Mouse (Mus musculus): ENCODE data around the gene Mon2. TPM values are rescaled to one million over a fixed set of nuclear protein-coding genes. Genes with fewer than 3 reads are reported as not detected.

Gene Mon2
- total RNA-seq (2015; ENCODE audit: low replicate concordance) (44.3 and 45.3 TPM in 2 replicates), total RNA-seq (2017; ENCODE audit: low replicate concordance) (22.2 and 31.8 TPM in 2 replicates)

DNA sequence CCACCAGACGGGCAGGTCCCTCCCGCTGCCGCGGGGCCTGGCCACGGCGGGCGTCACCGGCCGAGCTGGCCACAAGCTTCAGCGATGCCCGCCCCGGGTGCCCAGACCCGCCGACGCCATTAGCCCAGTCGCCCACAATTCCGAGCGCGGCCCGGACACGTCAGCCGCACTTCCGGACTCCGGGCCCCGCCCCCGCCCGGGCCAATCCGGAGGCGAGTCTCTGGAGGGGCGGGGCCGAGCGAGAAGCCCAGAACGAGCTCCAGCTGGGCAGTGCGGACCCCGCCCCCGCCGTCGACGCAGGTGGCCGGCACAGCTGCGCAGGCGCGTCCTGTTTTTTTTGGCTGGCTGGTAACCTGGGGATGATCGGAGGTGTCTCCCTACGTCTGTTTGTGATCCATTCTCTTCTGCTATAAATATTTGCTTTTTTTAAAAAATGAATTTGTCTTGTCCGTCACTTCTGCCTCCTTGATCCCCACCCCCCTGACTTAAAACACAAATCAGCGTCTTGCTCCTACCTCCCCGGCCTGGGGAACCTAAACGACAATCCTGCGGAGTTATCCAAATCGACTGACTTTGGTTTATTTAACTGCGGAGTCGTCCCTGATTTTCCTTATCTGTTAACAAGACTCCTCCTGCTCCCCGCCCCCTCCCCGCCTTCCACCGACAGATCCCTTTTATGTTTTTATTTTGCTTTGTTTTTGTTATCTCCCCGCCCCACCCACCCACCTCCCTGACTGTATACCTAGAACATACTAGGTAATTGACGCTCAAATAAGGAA lies at the start of gene Mon2:
Gene Mon2 (minus strand): TSS at position 261 of the 779 bp plus-strand sequence.
- ATAC-seq (replicated peaks; ENCODE audit: low FRiP score, poor library complexity, severe bottlenecking): peak; percentile 99

- no peak for ATAC-seq (replicated peaks; ENCODE audit: low FRiP score, poor library complexity, severe bottlenecking)
Observed at GRCm38 (mm10) chr10:123120666-123121392, 44.5 kb upstream of the Mon2 start.

GRCm38 (mm10) chr10:123116861-123117260 lies 40.6 kb upstream of the Mon2 start:
- ATAC-seq (replicated peaks; ENCODE audit: low FRiP score, poor library complexity, severe bottlenecking): no peak

GRCm38 (mm10) chr10:123113466-123113865 lies 37.2 kb upstream of the Mon2 start:
- no peak for ATAC-seq (replicated peaks; ENCODE audit: low FRiP score, poor library complexity, severe bottlenecking)

- ATAC-seq (replicated peaks; ENCODE audit: low FRiP score, poor library complexity, severe bottlenecking): no peak
Observed at GRCm38 (mm10) chr10:123112787-123113168, 36.5 kb upstream of the Mon2 start.

- no peak for ATAC-seq (replicated peaks; ENCODE audit: low FRiP score, poor library complexity, severe bottlenecking)
Observed at GRCm38 (mm10) chr10:123112056-123112786, 35.9 kb upstream of the Mon2 start.

- no peak for ATAC-seq (replicated peaks; ENCODE audit: low FRiP score, poor library complexity, severe bottlenecking)
Observed at GRCm38 (mm10) chr10:123110548-123110947, 34.2 kb upstream of the Mon2 start.

DNA sequence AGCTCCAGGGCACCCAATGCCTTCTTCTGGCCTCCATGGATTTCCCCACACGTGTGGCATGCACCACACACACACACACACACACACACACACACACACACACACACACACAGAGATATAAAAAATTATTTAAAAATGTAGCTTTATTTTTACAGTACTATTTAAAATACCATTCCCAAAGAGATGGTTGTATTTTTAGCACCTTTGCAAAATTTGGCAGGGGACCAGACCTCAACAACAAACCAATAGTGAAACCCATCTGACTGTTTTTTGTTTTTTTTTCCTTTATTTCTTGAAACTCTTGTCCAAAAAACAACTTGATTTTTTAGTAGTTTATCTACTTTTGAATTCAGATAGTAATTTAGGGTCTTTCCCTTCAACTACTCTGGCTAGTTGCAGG lies 32.2 kb upstream of the Mon2 start:
- no peak for ATAC-seq (replicated peaks; ENCODE audit: low FRiP score, poor library complexity, severe bottlenecking)

GRCm38 (mm10) chr10:123108121-123108520 lies 31.8 kb upstream of the Mon2 start:
- ATAC-seq (replicated peaks; ENCODE audit: low FRiP score, poor library complexity, severe bottlenecking): no peak

- no peak for ATAC-seq (replicated peaks; ENCODE audit: low FRiP score, poor library complexity, severe bottlenecking)
Observed at GRCm38 (mm10) chr10:123101303-123101702, 25.0 kb upstream of the Mon2 start.

GRCm38 (mm10) chr10:123100584-123100983 lies 24.3 kb upstream of the Mon2 start:
- ATAC-seq (replicated peaks; ENCODE audit: low FRiP score, poor library complexity, severe bottlenecking): no peak

GRCm38 (mm10) chr10:123094504-123094903 lies 18.2 kb upstream of the Mon2 start:
- no peak for ATAC-seq (replicated peaks; ENCODE audit: low FRiP score, poor library complexity, severe bottlenecking)

DNA sequence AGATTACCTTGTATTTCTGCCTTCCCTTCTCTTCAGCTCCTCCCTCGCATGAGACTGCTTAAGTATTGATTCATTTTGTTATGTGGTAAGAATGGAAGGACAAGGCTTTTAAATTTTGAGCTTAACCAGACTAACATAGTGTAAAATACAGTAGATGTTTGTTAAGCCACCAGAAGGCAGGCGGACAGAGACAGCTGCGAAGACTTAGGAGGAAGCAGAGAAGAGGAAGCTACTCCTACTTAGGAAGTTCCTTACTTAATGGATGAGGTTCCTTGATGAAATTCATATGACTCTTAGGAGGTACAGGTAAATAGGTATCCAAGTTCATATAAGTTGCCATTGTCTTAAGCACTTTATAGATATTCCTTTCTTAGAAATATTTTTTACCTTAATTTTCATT lies 16.3 kb upstream of the Mon2 start:
- ATAC-seq (replicated peaks; ENCODE audit: low FRiP score, poor library complexity, severe bottlenecking): no peak

DNA sequence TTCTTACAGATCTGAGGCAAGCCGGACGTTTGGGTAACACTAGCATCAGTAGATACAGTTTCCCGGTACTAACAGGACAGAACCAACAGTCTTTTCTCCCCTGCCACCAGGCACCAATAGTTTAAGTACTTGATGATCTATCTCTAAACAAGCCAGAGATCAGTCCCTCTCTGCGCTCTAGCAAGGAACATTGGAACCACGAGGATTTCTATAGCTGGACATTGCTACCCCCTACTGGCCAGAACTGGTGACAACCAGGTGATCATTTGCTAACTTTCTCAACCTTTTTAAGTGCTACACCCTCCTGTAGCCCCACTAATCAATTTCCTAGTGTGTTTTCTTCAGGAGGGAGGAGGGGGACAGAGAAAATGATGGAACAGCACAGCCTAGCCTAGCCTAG lies 15.4 kb upstream of the Mon2 start:
- ATAC-seq (replicated peaks; ENCODE audit: low FRiP score, poor library complexity, severe bottlenecking): peak; percentile 63; the same call in 1 of the 2 replicates

- ATAC-seq (replicated peaks; ENCODE audit: low FRiP score, poor library complexity, severe bottlenecking): no peak
Observed at GRCm38 (mm10) chr10:123089425-123089930, 13.2 kb upstream of the Mon2 start.

DNA sequence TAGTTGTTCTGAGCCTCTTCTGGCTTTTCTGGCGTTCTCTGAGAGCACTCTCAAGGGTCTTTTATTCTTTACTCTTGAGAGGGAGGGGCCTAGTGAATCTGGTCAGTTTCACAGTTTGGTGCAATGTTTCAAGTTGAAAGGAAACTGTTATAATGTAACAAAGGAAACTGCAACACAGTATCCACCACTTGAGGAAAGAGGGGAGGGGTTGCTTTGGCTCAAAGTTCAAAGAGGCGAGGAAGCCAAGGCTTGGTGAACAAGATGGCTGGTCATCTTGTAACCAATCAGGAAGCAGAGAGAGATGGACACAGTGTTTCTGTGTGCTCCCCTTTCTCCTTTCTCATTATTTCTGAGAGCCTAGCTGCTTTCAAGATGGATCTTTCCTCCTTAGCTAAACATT lies 10.5 kb upstream of the Mon2 start:
- no peak for ATAC-seq (replicated peaks; ENCODE audit: low FRiP score, poor library complexity, severe bottlenecking)

DNA sequence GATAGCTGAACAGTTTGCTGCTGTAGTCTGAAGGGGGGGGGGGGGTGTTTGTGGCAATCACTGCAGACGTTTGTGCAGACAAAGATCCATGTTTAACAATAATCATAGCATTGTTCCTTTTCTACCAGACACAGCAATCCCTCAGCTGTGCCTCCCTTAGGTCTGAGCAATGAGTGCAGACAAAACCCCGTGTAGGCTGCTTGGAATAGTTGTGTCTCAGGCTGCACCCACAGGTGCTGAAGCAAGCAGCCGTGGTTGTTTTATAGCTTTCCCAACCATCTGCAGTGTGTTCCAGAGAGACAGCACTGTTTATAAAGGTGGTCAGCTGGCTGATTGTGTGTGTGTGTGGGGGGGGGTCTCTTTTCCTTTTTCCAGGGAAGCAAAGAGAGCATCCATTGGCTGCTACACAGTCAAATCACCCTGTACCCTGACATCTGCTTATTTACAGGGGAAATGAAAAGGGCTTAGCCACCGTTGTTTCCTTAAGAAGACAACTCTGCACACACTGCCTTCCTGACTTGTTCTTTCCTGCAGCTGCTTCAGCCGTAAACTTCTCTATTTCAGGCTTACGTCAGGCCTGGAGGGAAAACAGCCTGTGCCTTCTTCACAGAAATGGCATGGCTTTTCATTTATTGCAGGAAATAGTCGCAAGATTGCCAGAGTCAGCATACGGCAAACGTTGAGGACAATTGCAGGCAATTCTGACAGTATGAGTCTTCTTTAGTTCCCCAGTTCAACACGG lies 8.8 kb upstream of the Mon2 start:
- ATAC-seq (replicated peaks; ENCODE audit: low FRiP score, poor library complexity, severe bottlenecking): no peak

DNA sequence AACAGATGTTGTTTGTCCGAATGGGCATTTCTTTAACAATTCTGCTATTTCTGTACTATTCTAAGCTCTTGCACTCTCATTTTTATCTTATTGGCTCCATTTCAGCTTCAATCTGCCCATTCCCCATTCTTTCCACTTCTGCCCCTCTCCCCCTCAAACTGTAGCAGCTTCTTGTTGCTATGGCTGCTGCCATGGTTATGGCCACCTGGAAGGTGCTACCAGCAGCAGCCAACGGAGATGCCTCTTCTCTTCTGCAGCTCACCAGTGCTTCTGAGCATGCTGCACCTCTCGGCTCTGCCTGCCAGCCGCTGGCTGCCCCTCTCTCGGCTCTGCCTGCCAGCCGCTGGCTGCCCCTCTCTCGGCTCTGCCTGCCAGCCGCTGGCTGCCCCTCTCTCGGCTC lies 8.0 kb upstream of the Mon2 start:
- 0 out of 2 replicates have a peak, but pooled peaks have one; percentile 25 for ATAC-seq (replicated peaks; ENCODE audit: low FRiP score, poor library complexity, severe bottlenecking)

DNA sequence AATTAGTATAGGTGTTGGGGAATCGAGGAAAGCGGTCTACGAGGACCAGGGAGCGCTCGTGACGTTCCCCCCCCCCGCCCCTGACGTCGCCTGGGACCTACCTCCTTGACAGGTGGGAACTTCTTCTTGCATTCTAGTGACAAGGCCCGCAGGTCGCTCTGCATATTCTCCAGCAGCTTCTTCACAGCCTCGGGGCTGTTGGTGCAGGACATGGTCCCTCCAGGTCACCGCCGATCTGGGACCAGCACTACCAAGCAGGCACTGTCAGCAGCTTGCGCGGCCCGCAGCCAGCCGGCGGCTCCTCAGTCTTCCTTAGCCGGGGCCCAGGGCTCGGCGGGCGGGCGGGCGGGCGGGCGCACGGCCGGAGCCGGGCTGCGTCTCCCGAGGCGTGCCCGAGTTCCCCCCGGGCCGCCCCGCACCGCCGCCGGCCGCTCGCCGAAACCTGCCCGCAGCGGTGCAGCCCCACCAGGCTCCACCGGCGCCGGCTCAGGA lies 508 bp downstream of the Mon2 start:
- ATAC-seq (replicated peaks; ENCODE audit: low FRiP score, poor library complexity, severe bottlenecking): no peak; the same call in 1 of the 2 replicates
